Mouse (Mus musculus) embryonic stem cell, embryonic (primary cell): ENCODE measurements around the gene Cd28.

Source experiments
- CTCF ChIA-PET, 4 experiments: fragments of 300-600 bp in 2 of 4; fragments of 350-600 bp in 2 of 4; sonication (Branson Sonifier 250); formaldehyde crosslinking; loops; one replicate each; lab custom pipeline; 2022; ENCODE audit warnings: inconsistent platforms in 2 of 4; lab: Charles Lee
- POLR2A ChIA-PET, 4 experiments: fragments of 300-600 bp in 2 of 4; fragments of 350-600 bp in 2 of 4; sonication (Branson Sonifier 250); formaldehyde crosslinking; loops; one replicate each; lab custom pipeline; 2022; ENCODE audit warnings: antibody characterized with exemption in 4 of 4, inconsistent platforms in 1 of 4; lab: Charles Lee

Gene Cd28

GRCm38 (mm10) chr1:60746153-60746552, 29.6 kb downstream of the Cd28 start:
- CTCF ChIA-PET: no interaction called here

DNA sequence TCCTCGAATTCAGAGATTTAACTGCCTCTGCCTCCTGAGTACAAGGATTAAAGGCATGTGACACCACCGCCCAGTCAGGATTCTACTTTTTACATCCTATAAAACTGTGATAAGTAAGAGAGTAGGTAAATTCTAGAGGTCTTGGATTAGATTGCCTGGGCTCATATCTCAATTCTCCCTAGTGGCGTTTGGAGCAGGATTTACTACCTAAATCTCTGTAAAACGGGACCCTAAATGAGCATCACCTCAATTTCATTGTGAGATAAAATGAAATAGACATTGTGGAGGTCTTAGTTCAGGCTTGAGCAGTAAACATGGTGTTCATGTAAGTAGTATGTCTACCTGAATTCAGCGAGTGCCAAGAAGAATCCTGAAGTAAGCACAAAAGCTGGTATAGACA, 30.3 kb downstream of the Cd28 start:
- ChIA-PET CTCF (no interaction called here), POLR2A (interaction anchor here in 1 of 4 experiments (0.9 to 1.6 kb wide), 2 partner anchors 10 to 105 kb away, joined by 3 to 8 read pairs; no protein-coding TSS in a partner anchor)

More at GRCm38 (mm10) chr1:60746153-60746552, 29.6 kb downstream of the Cd28 start:
- POLR2A ChIA-PET: interaction anchor here in 2 of 4 experiments (0.5 to 1.6 kb wide), 3 partner anchors 10 to 1240 kb away, joined by 3 to 8 read pairs (median 3); no protein-coding TSS in a partner anchor

DNA sequence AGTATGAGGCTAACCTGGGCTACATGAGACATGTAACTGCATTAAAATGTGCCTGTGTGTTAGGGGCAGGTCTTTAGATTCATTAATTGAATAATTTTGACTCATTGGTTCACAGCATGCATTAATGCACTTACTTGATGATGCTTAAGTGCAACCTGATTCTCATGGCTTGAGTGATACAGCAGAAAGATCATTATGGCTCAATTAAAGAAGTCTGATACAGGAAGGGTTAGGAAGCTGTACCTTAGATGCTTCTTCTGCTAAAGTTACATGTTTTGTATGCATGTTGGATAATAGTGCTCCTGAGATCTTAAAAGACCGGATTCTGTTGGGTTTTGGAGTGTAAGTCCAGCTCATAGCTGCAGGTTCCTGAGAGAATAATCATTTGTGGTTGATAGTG, 31.7 kb downstream of the Cd28 start:
- ChIA-PET CTCF (no interaction called here), POLR2A (no interaction called here)

DNA sequence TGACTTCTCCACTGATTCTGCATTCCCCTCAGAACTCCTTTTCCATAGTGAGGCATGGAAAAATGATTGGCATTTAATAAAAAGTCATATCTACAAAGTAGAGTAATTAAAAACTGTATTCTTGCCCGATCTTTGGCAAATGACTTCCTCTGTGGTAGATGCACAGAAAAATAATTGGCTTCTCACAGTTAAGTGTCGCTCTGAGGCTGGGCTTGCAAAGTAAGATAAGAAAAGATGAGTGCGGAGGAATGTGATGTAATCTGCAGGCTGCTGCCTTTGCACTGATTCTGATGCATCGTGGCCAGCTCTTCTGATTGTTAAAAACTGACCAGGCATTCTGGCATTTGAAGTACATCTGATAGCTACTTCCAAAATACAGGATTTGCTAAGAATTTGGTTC, 32.3 kb downstream of the Cd28 start:
- ChIA-PET POLR2A (no interaction called here), CTCF (no interaction called here)

GRCm38 (mm10) chr1:60749346-60749840, 32.8 kb downstream of the Cd28 start:
- ChIA-PET POLR2A (no interaction called here), CTCF (no interaction called here)

- POLR2A ChIA-PET: interaction anchor here in 1 of 4 experiments (1.3 kb wide), 1 partner anchor 106 kb away, joined by 3 read pairs; no protein-coding TSS in a partner anchor
These were observed 33.7 kb downstream of the Cd28 start for GRCm38 (mm10) chr1:60750201-60750765.

DNA sequence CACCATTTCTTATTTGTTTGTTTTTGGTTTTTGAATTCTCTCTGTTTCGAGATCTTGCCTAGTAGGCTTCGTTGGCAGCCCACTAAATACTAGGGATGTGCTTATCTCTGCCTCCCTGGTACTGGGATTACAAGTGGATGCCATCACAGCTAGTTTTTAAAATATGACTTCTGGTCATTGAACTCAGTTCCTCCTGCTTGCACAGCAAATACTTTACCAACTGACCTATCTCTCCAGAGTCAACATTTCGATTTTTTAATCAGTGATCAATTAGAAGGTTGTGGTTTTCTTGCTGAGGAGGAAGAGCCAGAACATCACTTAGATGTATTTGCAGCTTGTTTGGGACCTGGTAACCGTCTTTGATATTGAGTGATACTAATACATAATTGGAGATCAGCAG, 34.4 kb downstream of the Cd28 start:
- ChIA-PET POLR2A (interaction anchor here in 1 of 4 experiments (1.3 kb wide), 1 partner anchor 105 kb away, joined by 3 read pairs; no protein-coding TSS in a partner anchor), CTCF (no interaction called here)

More at GRCm38 (mm10) chr1:60750201-60750765, 33.7 kb downstream of the Cd28 start:
- CTCF ChIA-PET: interaction anchor here in 1 of 4 experiments (0.6 kb wide), 1 partner anchor 131 kb away, joined by 5 read pairs; no protein-coding TSS in a partner anchor

- POLR2A ChIA-PET: interaction anchor here in 1 of 4 experiments (1.0 kb wide), 1 partner anchor 100 kb away, joined by 4 read pairs; no protein-coding TSS in a partner anchor
- CTCF ChIA-PET: no interaction called here
These were observed 36.4 kb downstream of the Cd28 start for GRCm38 (mm10) chr1:60752986-60753385.

DNA sequence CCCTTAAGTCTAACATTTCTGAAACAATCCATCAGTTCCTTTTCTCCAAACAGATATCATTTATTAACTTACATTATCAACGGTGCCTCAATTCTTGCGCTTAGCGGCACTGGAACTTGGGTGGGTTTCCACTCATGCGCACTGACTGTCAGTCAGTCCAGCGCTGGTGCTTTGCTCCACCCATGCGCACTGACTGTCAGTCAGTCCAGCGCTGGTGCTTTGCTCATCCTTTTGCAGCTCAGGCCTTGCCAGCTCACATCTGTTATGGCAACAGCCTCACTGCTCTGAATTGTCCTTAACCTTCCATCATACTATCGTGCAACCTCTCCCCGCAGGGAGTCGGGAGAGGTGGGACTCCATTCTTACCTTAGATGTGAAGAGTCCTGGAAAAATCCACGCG, 37.4 kb downstream of the Cd28 start:
- POLR2A ChIA-PET: interaction anchor here in 1 of 4 experiments (1.0 kb wide), 1 partner anchor 99 kb away, joined by 4 read pairs; no protein-coding TSS in a partner anchor
- CTCF ChIA-PET: no interaction called here

DNA sequence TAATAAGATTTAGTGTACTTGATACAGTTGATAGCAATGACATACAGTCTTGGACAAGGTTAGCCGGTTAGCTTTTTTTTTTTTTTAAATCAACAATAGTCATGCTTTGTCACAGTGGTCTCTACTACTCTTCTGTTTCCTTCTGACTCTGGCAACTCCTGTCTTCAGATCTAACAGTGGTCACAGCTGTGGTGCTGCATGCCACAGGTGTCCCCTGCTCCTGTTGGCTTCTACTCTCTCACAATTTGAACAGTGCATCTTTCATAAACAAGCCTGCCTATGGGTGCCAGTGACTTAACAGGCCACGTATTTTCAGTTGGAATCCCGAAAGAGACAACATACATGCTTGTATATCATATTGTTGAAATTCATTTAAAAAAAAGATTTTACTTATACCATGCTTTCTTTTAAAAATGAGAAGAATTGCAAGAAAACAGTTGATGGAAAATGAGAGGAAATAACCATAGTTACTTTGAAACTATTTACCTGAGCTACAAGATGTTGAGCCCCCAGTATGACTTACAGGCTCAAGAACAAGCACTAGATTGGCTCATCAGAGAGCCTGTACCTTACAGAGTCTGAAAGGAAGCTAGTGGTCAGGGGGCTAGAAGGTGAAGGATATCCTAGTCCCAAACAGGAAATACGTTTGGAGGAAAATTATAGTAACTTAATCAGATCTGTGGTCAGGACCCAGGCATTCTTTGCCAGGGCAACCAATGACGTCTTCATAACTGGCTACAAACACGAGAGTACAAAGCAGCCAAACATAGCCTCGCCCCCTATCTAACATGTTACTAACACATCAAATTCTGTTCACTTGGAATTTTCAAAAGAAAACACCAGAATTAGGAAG, 39.0 kb downstream of the Cd28 start:
- ChIA-PET POLR2A (no interaction called here), CTCF (no interaction called here)

DNA sequence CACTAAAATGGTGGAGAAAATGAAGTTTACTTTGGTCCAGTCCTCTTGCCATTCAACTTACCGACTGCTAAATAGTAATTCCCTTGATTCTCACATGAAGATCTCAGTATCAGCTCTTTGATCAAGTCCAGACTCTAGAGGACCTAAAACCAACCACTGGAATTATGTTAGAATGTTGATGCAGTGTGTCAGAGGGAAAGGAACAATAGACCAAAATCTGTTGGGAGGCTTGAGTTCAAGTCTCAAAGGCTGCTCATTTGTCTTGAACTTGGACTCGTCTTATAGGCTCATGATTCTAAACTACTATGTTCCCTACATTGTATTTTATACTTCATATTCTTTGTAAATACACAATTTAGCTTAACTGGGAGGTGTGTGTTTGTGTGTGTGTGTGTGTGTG, 41.0 kb downstream of the Cd28 start:
- CTCF ChIA-PET: no interaction called here
- POLR2A ChIA-PET: interaction anchor here in 2 of 4 experiments (0.6 to 0.9 kb wide), 2 partner anchors 70 to 96 kb away, joined by 3 read pairs; no protein-coding TSS in a partner anchor

- ChIA-PET CTCF (no interaction called here), POLR2A (no interaction called here)
These were observed 41.6 kb downstream of the Cd28 start for GRCm38 (mm10) chr1:60758226-60758625.

DNA sequence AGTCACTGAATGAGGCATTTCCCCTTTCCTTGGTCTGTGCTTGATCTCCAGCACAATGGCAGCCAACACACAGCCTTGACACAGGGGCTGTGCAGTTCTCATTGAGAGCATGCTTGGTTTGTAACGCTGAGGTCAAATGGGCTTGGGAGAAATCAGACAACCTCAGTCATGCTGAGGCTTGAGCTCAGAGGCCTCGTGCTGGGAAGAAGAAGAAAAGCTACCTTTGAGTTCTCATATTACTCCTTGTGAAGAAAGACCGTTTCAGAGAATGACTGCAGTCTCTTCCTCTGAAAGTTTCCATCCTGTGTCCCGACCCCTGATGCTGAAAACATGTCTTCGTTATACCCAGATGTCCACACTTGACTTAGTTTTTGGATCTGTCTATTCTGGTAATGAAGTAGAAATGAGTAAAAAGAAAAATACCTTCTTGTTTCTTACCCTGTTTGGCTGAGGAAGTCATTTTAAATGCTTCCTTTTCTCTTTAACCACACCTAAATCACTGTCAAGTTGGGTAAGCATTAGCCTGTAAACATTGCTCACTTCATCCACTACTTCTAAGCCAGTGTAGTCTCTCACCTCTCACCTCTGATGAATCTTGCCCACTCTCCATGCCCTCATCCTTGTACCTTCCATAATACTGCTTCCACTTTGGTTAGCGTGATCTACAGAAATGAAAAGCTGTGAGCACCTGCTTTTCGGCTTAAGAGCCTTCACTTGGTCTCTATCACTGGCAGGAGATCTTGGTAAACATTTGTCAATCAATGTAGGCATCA, 43.1 kb downstream of the Cd28 start:
- ChIA-PET POLR2A (interaction anchor here in 1 of 4 experiments (0.8 to 1.1 kb wide), 3 partner anchors 19 to 23 kb away, joined by 3 read pairs; no protein-coding TSS in a partner anchor), CTCF (interaction anchor here in 1 of 4 experiments (0.7 kb wide), 1 partner anchor 1648 kb away, joined by 3 read pairs; no protein-coding TSS in a partner anchor)

- CTCF ChIA-PET: no interaction called here
- POLR2A ChIA-PET: no interaction called here
These were observed 43.9 kb downstream of the Cd28 start for GRCm38 (mm10) chr1:60760475-60760874.

DNA sequence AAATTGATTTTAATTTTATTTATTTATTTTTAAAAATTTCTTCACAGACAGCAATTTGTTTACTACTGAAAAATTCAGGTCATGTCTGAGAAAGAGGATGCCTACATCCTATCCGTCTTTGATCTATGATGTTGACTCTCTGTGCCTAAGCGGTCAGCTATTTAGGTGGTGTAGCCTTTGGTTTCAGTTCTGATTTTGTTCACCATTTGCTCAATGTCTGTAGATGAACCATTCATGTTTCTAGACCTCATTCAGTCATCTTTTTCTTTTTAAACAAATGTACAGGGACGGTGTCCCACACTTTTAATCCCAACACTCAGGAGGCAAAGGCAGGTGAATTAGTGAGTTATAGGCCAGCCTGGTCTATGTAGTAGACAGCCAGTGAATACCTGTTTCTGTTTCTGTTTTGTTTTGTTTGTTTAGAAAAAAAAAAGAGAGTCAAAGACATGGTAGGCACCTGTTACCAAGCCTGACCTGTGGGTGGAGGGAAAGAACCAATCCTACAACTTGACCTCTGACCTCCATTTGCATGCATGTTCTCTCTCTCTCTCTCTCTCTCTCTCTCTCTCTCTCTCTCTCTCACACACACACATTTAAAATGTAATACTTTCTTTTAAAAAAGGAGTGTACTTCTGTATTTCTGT, 45.0 kb downstream of the Cd28 start:
- POLR2A ChIA-PET: interaction anchor here in 1 of 4 experiments (0.7 to 1.0 kb wide), 2 partner anchors 89 to 734 kb away, joined by 3 to 4 read pairs; no protein-coding TSS in a partner anchor
- CTCF ChIA-PET: no interaction called here

DNA sequence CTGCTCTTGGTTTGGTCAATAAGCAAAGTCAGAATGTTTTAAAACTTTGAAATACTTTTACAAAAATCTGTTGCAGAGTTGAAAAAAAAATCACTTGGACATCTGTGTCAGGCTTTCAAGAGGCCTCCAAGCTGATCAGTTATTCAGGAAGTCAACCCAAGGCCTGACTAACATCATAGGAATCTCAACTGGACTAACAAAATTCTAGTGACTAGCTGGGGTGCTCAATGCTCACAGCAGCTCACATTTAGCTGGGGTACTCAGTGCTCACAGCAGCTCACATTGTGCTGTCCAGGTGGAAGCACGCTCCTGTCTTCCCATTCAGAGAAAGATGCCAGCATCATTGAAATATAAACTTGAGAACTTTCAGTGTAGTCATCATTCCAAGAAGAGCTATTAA, 45.9 kb downstream of the Cd28 start:
- POLR2A ChIA-PET: interaction anchor here in 1 of 4 experiments (0.7 to 1.0 kb wide), 2 partner anchors 89 to 734 kb away, joined by 3 to 4 read pairs; no protein-coding TSS in a partner anchor

GRCm38 (mm10) chr1:60762916-60763315, 46.3 kb downstream of the Cd28 start:
- POLR2A ChIA-PET: interaction anchor here in 1 of 4 experiments (1.0 kb wide), 1 partner anchor 88 kb away, joined by 4 read pairs; no protein-coding TSS in a partner anchor
- CTCF ChIA-PET: no interaction called here

More for the DNA sequence above, 45.9 kb downstream of the Cd28 start:
- CTCF ChIA-PET: no interaction called here

- POLR2A ChIA-PET: interaction anchor here in 1 of 4 experiments (0.9 kb wide), 1 partner anchor 80 kb away, joined by 3 read pairs; no protein-coding TSS in a partner anchor
- CTCF ChIA-PET: no interaction called here
These were observed 55.2 kb downstream of the Cd28 start for GRCm38 (mm10) chr1:60771771-60772170.
